Mouse (Mus musculus) C2C12 (cell line): Measurements from ENCODE around the gene Cd70. TPM values are rescaled to one million over a fixed set of nuclear protein-coding genes. Genes with fewer than 3 reads are reported as not detected.
A peak's percentile ranks its signal among the peaks of the same experiment; 100 is the strongest.

ENCODE experiments used
- H3K27me3 ChIP-seq: one replicate; pipeline ENCODE4 v1.6.1; 2011; ENCODE audit not compliant: control insufficient read depth, insufficient read depth, insufficient read length
- H3K36me3 ChIP-seq: one replicate; pipeline ENCODE4 v1.6.1; 2011; ENCODE audit not compliant: control insufficient read depth, insufficient read depth
- H3K4me3 ChIP-seq: one replicate; pipeline ENCODE4 v1.5.1; 2011; ENCODE audit warnings: mild to moderate bottlenecking, control low read depth; ENCODE audit not compliant: poor library complexity, insufficient read depth, severe bottlenecking
- H3K79me2 ChIP-seq: one replicate; pipeline ENCODE4 v1.6.1; 2011; ENCODE audit not compliant: control insufficient read depth, insufficient read depth
- H3K79me3 ChIP-seq: one replicate; pipeline ENCODE4 v1.6.1; 2011; ENCODE audit warnings: low read depth, control low read depth
- H3ac ChIP-seq: one replicate; pipeline ENCODE3; 2011; ENCODE audit warnings: low read depth; ENCODE audit not compliant: control insufficient read depth, insufficient read length
- CEBPB ChIP-seq: IDR thresholded peaks from one replicate; pipeline ENCODE4 v1.6.1; 2011; ENCODE audit warnings: low read depth, mild to moderate bottlenecking, control low read depth, moderate library complexity
- CTCF ChIP-seq: IDR thresholded peaks from one replicate; pipeline ENCODE4 v1.5.1; 2011; ENCODE audit not compliant: control insufficient read depth, insufficient read depth, insufficient read length
- FOSL1 ChIP-seq: IDR thresholded peaks from one replicate; pipeline ENCODE4 v1.8.0; 2011; ENCODE audit warnings: mild to moderate bottlenecking, low read length; ENCODE audit not compliant: poor library complexity, insufficient read depth, severe bottlenecking
- MAX ChIP-seq: IDR thresholded peaks from one replicate; pipeline ENCODE4 v1.6.1; 2011; ENCODE audit warnings: mild to moderate bottlenecking, control low read depth
- MYOD1 ChIP-seq: IDR thresholded peaks from one replicate; pipeline ENCODE4 v1.6.1; 2011; ENCODE audit warnings: low read depth; ENCODE audit not compliant: control insufficient read depth, insufficient read length
- MYOG ChIP-seq: IDR thresholded peaks from one replicate; pipeline ENCODE4 v1.6.1; 2011; ENCODE audit not compliant: control insufficient read depth, insufficient read length; ENCODE audit errors: extremely low read depth
- USF1 ChIP-seq: IDR thresholded peaks from one replicate; pipeline ENCODE4 v1.6.1; 2011; ENCODE audit warnings: low read depth, mild to moderate bottlenecking, control low read depth, moderate library complexity
- polyA plus RNA-seq: library from polyadenylated mRNA; unstranded; fragments of >200 nt; fragmentation: generic; extraction: Trizol; gene quantifications from one replicate; pipeline ENCODE4 v1.2.1, GENCODE M21; 2012; ENCODE audit warnings: missing spikeins

The Cd70 gene
- polyA plus RNA-seq, 1 experiment, result not detected

DNA sequence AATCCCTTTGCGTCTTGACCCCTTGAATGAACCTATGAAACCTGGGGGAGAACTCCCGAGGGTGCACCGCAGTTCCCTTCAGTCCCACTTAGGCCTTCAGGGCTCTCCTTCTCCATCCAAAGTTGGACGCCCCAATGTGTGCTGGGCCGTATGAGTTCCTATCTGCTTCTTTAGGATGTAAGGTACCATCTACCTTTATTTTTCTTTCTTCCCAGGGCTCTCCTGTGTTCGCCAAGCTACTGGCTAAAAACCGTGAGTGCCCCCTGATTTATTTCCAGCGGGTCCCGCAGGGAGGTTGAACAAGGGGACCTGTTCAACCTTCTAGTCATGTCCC, 43.6 kb downstream of the Cd70 start:
- peaks cover 21% of the 10 kb centered on the region for H3K79me2 ChIP-seq
- no peaks in the 10 kb centered on the region for H3K36me3 ChIP-seq
- H3ac ChIP-seq, result no peak overlapping the region
- peaks cover 8% of the 10 kb centered on the region for H3K79me3 ChIP-seq
- TF ChIP-seq MYOG, result no peak
- no peak for TF ChIP-seq USF1
- TF ChIP-seq CEBPB, result no peak
- no peak for TF ChIP-seq MYOD1
- no peak for TF ChIP-seq MAX
- no peak for TF ChIP-seq FOSL1
- TF ChIP-seq CTCF, result no peak
- no peaks in the 10 kb centered on the region for H3K27me3 ChIP-seq
- peak overlapping the region; percentile 65 for H3K4me3 ChIP-seq

DNA sequence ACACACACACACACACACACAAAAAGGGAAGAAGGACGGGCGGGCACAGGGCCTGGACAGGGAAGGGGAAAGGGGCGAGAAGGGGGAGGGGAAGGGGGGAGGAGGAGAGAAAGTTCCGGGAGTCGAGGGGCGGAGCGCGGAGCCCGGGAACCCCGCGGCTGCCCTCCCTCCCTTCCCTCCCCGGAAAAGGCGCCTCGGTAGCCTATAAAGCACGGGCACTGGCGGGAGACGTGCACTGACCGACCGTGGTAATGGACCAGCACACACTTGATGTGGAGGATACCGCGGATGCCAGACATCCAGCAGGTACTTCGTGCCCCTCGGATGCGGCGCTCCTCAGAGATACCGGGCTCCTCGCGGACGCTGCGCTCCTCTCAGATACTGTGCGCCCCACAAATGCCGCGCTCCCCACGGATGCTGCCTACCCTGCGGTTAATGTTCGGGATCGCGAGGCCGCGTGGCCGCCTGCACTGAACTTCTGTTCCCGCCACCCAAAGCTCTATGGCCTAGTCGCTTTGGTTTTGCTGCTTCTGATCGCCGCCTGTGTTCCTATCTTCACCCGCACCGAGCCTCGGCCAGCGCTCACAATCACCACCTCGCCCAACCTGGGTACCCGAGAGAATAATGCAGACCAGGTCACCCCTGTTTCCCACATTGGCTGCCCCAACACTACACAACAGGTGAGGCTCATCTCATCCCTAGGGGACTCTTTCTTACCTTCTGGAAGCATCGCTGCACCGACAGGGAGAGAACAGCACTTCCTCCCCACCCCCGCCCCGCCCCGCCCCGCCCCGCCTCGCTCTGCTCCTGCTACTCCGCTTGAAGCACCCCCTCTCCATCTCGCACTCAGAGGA, 44.2 kb downstream of the Cd70 start, which contains the start of gene Tnfsf9:
TSS of gene Tnfsf9 (plus strand) at position 145 of the 854 bp plus-strand sequence.
- Histone ChIP-seq H3ac (peak within 1 kb of the TSS; percentile 83), H3K36me3 (no peaks in the 10 kb centered on the region), H3K4me3 (peak within 1 kb of the TSS; percentile 65), H3K79me3 (peaks cover 8% of the 10 kb centered on the region), H3K79me2 (peaks cover 21% of the 10 kb centered on the region), H3K27me3 (no peaks in the 10 kb centered on the region)
- TF ChIP-seq MYOG (no peak), USF1 (no peak), MAX (no peak), CTCF (no peak), CEBPB (no peak), FOSL1 (no peak), MYOD1 (no peak)

DNA sequence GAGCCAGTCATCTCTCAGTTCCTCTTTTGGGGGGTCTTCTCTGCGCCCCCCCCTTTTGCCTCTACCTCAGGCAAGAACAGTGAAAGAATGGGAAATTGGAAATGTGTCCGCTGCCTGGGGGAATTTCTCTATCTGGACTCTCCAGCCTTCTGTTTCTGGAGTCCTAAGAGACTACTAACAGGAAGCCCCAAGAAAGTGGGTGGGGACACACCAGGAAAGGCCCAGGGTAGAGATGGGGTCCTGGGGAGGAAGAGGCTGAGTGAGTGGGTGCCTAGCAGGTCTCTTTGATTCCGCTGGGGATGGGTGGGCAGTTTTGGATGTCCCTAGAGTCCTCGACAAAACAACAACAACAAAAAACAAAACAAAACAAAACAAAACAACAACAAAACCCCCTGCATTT, 45.1 kb downstream of the Cd70 start:
- no peak overlapping the region for H3K4me3 ChIP-seq
- no peak for TF ChIP-seq CEBPB
- no peak for TF ChIP-seq USF1
- no peak for TF ChIP-seq MYOG
- no peak for TF ChIP-seq MAX
- TF ChIP-seq FOSL1, result no peak
- no peak for TF ChIP-seq MYOD1
- TF ChIP-seq CTCF, result no peak

DNA sequence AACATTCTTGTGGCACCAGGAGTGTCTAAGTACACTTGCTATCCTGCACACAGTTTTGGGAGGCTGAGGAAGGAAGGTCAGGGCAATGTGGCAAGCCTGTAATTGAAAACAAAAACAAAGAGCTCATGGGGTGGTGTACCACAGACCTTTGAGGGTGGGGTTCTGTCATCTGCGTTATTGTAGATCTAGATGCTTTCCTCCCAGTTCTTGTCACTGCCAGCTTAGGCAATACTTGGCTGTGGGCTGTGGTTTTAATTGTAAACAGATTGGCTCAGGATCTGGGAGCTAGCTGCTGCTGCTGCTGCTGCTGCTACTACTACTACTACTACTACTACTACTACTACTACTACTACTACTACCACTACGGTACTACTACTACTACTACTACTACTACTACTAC, 47.3 kb downstream of the Cd70 start:
- Histone ChIP-seq H3K79me2 (peaks cover 19% of the 10 kb centered on the region), H3K36me3 (no peaks in the 10 kb centered on the region), H3K79me3 (peaks cover 8% of the 10 kb centered on the region), H3K4me3 (no peak overlapping the region), H3K27me3 (no peaks in the 10 kb centered on the region), H3ac (no peak overlapping the region)
- TF ChIP-seq MYOG (no peak), MAX (no peak), FOSL1 (no peak), MYOD1 (no peak), USF1 (no peak), CTCF (no peak), CEBPB (no peak)

More for the DNA sequence above, 45.1 kb downstream of the Cd70 start:
- Histone ChIP-seq H3K36me3 (no peaks in the 10 kb centered on the region), H3K79me2 (peaks cover 21% of the 10 kb centered on the region), H3K27me3 (no peaks in the 10 kb centered on the region), H3K79me3 (peaks cover 8% of the 10 kb centered on the region), H3ac (no peak overlapping the region)

DNA sequence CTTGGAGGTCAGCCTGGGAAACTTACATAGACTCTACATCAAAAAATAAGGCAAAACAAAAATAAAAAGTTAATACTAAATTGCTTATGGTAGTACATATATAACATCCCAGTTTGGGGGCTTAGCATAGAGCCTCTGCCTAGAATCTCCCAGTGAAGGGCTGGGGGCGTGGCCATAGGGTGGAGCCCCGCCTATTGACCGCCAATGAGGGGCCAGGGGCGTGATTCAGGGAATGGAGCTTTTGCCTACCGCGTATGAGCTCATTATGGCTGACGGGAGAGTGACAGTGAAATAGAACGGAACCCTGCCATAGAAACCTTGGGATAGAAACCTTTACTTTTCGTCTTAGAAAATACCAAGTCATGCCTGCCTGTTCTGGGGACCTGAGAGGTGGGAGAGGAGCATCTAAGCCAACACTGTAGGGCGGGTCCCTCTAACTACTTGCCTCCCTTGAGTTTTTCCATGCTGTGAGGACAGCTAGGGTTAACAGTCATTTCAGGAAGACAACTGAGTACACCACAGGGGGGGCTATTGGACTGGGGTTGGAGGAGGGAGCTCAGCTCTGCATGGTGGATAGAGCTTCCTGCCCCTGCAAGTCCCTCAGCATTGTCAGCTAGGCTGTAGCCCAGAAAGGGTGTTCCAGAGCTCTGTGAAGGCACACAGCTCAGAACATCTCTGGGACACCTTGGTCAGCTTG, 49.8 kb downstream of the Cd70 start:
- no peak for TF ChIP-seq MYOD1
- TF ChIP-seq CEBPB, result no peak
- TF ChIP-seq FOSL1, result no peak
- no peak for TF ChIP-seq MAX
- no peak for TF ChIP-seq USF1
- TF ChIP-seq CTCF, result no peak
- TF ChIP-seq MYOG, result no peak
- Histone ChIP-seq H3K79me3 (no peaks in the 10 kb centered on the region), H3ac (no peak overlapping the region), H3K79me2 (no peaks in the 10 kb centered on the region), H3K36me3 (no peaks in the 10 kb centered on the region), H3K4me3 (no peak overlapping the region), H3K27me3 (no peaks in the 10 kb centered on the region)
